Mouse (Mus musculus) limb, embryonic 15.5 days (tissue): ENCODE data around the gene Clock. TPM values are rescaled to one million over a fixed set of nuclear protein-coding genes. Genes with fewer than 3 reads are reported as not detected.

ENCODE experiments used
- ATAC-seq: fragments of 200-750 bp; cut with Nextera tagmentation; 2 replicates; pipeline ENCODE4 v1.8.0; 2017; ENCODE audit warnings: low read depth, moderate TSS enrichment; ENCODE audit not compliant: insufficient number of reproducible peaks, low FRiP score, low TSS enrichment
- H3K27ac ChIP-seq: fragments of 300-500 bp; sonication (generic); 2 replicates; pipeline ENCODE4 v1.5.1; 2015; ENCODE audit warnings: moderate library complexity, mild to moderate bottlenecking, inconsistent platforms
- H3K27me3 ChIP-seq: fragments of 300-500 bp; sonication (generic); 2 replicates; pipeline ENCODE4 v1.6.1; 2015; ENCODE audit warnings: inconsistent platforms
- H3K36me3 ChIP-seq: fragments of 300-500 bp; sonication (generic); 2 replicates; pipeline ENCODE4 v1.6.1; 2015; ENCODE audit warnings: inconsistent platforms
- H3K4me1 ChIP-seq: fragments of 300-500 bp; sonication (generic); 2 replicates; pipeline ENCODE4 v1.6.1; 2015; ENCODE audit warnings: inconsistent platforms
- H3K4me2 ChIP-seq: fragments of 300-500 bp; sonication (generic); 2 replicates; pipeline ENCODE4 v1.6.1; 2015; ENCODE audit warnings: mild to moderate bottlenecking, inconsistent platforms
- H3K4me3 ChIP-seq: fragments of 300-500 bp; sonication (generic); 2 replicates; pipeline ENCODE4 v1.5.1; 2015; ENCODE audit warnings: mild to moderate bottlenecking, inconsistent platforms
- H3K9ac ChIP-seq: fragments of 300-500 bp; sonication (generic); 2 replicates; pipeline ENCODE4 v1.6.1; 2015; ENCODE audit warnings: inconsistent platforms
- H3K9me3 ChIP-seq: fragments of 300-500 bp; sonication (generic); 2 replicates; pipeline ENCODE4 v1.6.1; 2016; ENCODE audit warnings: inconsistent platforms
- WGBS: fragments of 180-500 bp; shearing (Covaris S2); methylation state at CpG from one replicate; pipeline ENCODE4 v1.1.7; 2015; 5-methylcytosine and 5-hydroxymethylcytosine counted together
- polyA plus RNA-seq: library from polyadenylated mRNA; unstranded; fragments of >200 nt; fragmentation: Nextera tagmentation; extraction: Ambion mirVana; gene quantifications from 2 replicates; pipeline ENCODE4 v1.2.1, GENCODE M21; 2015

The Clock gene
- polyA plus RNA-seq, 1 experiment from 2014 or later: 12.1 TPM

- no peak overlapping the region for H3K27ac ChIP-seq
- ATAC-seq: no peak
- H3K4me2 ChIP-seq: no peak overlapping the region
- H3K4me1 ChIP-seq: 0 out of 2 replicates have a peak, but pooled peaks cover 5% of the 10 kb centered on the region
- no peak overlapping the region for H3K4me3 ChIP-seq
- no peaks in the 10 kb centered on the region for H3K27me3 ChIP-seq
- WGBS: 69% methylated on average over 6 of the region's 6 CpGs
- H3K36me3 ChIP-seq: peaks cover 25% of the 10 kb centered on the region
- no peaks in the 10 kb centered on the region for H3K9me3 ChIP-seq
- no peak overlapping the region for H3K9ac ChIP-seq
These were observed 110.1 kb downstream of the Clock start for GRCm38 (mm10) chr5:76194377-76194945.

DNA sequence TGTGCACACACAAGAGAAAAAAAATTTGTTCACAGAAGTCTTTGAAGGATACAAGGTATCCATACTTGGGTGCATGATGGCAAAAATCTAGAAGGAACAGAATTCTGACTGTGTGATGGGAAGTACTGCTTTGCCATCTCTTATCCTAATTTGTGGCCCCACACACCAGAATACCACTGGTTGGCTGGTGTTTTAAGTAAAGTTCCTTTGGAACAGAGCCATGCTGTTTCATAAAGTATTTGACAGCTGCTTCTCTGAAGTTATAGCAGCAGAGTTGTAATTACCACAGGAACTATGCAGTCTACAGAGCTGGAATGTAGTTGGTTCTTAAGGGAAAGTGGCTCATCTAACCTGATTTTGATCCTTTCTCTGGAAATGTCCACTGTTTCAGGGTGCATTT is 111.5 kb downstream of the Clock start:
- H3K27ac ChIP-seq: no peak overlapping the region
- H3K4me1 ChIP-seq: 0 out of 2 replicates have a peak, but pooled peaks cover 10% of the 10 kb centered on the region
- H3K9me3 ChIP-seq: no peaks in the 10 kb centered on the region
- no peak overlapping the region for H3K4me3 ChIP-seq
- no peak overlapping the region for H3K9ac ChIP-seq
- H3K36me3 ChIP-seq: peaks cover 19% of the 10 kb centered on the region
- ATAC-seq: no peak
- H3K4me2 ChIP-seq: no peak overlapping the region
- no peaks in the 10 kb centered on the region for H3K27me3 ChIP-seq

DNA sequence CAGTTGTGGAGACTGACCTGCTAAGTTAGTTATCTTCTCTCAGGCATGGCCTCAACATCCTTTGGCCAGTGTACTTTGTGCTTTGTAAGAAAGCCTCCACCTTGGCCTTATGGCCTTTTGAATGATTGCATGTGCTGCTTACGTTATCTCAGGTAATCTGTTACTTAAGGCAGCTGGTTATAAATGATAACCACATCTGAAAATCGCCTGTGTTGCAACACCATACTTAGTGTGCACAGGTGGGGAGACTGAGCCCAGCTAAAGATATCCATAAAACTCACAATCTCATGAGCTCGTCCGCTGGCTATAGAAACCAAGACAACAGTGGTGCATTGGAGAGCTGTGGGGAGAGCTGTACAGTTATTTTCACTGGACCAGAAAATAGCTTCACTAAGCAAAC is 114.0 kb downstream of the Clock start:
- H3K9ac ChIP-seq: no peak overlapping the region
- H3K36me3 ChIP-seq: peaks cover 18% of the 10 kb centered on the region
- no peaks in the 10 kb centered on the region for H3K27me3 ChIP-seq
- no peak for ATAC-seq
- H3K4me3 ChIP-seq: no peak overlapping the region
- H3K4me1 ChIP-seq: peaks cover 19% of the 10 kb centered on the region
- no peaks in the 10 kb centered on the region for H3K9me3 ChIP-seq
- H3K4me2 ChIP-seq: no peak overlapping the region
- H3K27ac ChIP-seq: no peak overlapping the region
- 86% methylated on average over 4 of the region's 4 CpGs for WGBS

GRCm38 (mm10) chr5:76187885-76188284 is 116.7 kb downstream of the Clock start:
- 80% methylated on average over 5 of the region's 5 CpGs for WGBS
- H3K9me3 ChIP-seq: no peaks in the 10 kb centered on the region
- no peaks in the 10 kb centered on the region for H3K27me3 ChIP-seq
- ATAC-seq: no peak
- no peak overlapping the region for H3K27ac ChIP-seq
- 0 out of 2 replicates have a peak, but pooled peaks cover 12% of the 10 kb centered on the region for H3K36me3 ChIP-seq
- H3K4me1 ChIP-seq: peaks cover 31% of the 10 kb centered on the region
- H3K4me3 ChIP-seq: no peak overlapping the region
- H3K4me2 ChIP-seq: no peak overlapping the region
- no peak overlapping the region for H3K9ac ChIP-seq

GRCm38 (mm10) chr5:76184286-76185080 is 120.1 kb downstream of the Clock start:
- peak; percentile 75 for ATAC-seq
- Histone ChIP-seq H3K27me3 (no peaks in the 10 kb centered on the region), H3K27ac (peak overlapping the region; percentile 98), H3K4me2 (peak overlapping the region; percentile 64), H3K4me1 (peaks cover 32% of the 10 kb centered on the region), H3K9ac (peak overlapping the region; percentile 98), H3K36me3 (0 out of 2 replicates have a peak, but pooled peaks cover 5% of the 10 kb centered on the region), H3K9me3 (no peaks in the 10 kb centered on the region), H3K4me3 (peak overlapping the region; percentile 98)
- 3% methylated on average over 38 of the region's 38 CpGs for WGBS

DNA sequence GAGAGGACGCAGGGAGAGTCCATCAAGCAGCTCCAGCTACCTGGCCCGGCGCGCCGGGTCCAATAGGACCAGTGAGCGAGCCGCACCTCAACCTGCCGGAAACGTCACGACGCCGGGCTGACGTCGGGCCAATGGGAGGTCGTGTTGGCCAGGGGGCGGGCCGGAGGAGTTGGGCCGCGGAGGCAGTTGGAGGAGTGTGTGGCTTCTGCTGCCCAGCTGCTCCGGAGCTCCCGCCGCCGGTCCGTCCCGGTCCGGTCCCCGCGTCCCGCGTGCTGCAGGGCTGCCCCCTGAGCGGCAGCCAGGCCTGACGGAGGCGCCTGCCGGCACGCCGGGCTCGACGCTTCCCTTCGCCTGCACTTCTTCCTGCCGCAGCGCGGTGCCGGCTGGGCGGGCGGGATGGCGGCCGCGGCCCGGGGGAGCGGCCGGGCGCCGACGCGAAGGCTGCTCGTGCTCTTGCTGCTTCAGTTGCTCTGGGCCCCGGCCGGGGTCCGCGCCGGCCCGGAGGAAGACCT is 120.8 kb downstream of the Clock start, which contains the start of gene Tmem165:
TSS of gene Tmem165 (plus strand) at position 131 of the 512 bp plus-strand sequence.
- H3K4me3 ChIP-seq: peak within 1 kb of the TSS; percentile 98
- peak within 1 kb of the TSS; percentile 98 for H3K9ac ChIP-seq
- H3K27me3 ChIP-seq: no peaks in the 10 kb centered on the region
- under 1% methylated on average over 54 of the region's 62 CpGs for WGBS
- no peaks in the 10 kb centered on the region for H3K9me3 ChIP-seq
- H3K4me2 ChIP-seq: peak within 1 kb of the TSS; percentile 64
- peak within 1 kb of the TSS; percentile 98 for H3K27ac ChIP-seq
- peak; percentile 93 for ATAC-seq
- H3K36me3 ChIP-seq: 0 out of 2 replicates have a peak, but pooled peaks cover 5% of the 10 kb centered on the region
- peaks cover 27% of the 10 kb centered on the region for H3K4me1 ChIP-seq

GRCm38 (mm10) chr5:76183043-76183749 is 121.4 kb downstream of the Clock start:
- H3K4me2 ChIP-seq: peak overlapping the region; percentile 64
- H3K9ac ChIP-seq: no peak overlapping the region
- peak; percentile 44 for ATAC-seq
- peak overlapping the region; percentile 98 for H3K4me3 ChIP-seq
- H3K36me3 ChIP-seq: 0 out of 2 replicates have a peak, but pooled peaks cover 5% of the 10 kb centered on the region
- no peaks in the 10 kb centered on the region for H3K27me3 ChIP-seq
- peaks cover 27% of the 10 kb centered on the region for H3K4me1 ChIP-seq
- WGBS: 36% methylated on average over 17 of the region's 17 CpGs
- peak overlapping the region; percentile 98 for H3K27ac ChIP-seq
- H3K9me3 ChIP-seq: no peaks in the 10 kb centered on the region

DNA sequence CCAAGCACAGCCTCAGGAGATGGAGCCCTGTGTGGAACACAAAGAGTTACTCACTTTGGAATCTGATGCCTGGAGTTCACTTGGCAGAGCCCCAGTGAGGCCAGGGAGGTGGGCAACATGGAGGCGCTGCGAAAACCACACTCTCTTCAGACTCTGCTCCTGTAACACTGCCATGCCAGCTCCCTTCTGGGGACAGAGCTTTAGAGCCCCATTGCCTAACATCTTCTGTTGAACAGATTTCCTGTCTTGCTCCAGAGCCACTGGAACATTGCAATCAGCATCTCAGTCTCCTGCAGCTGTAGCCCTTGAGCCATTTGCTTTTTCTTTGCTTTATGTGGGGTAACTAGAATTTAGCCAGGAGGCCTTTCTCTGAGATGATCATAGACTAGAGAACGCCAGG is 122.3 kb downstream of the Clock start:
- 38% methylated on average over 3 of the region's 3 CpGs for WGBS
- ATAC-seq: no peak
- no peak overlapping the region for H3K4me3 ChIP-seq
- no peak overlapping the region for H3K9ac ChIP-seq
- H3K4me2 ChIP-seq: no peak overlapping the region
- no peak overlapping the region; the same call in 1 of the 2 replicates for H3K27ac ChIP-seq
- H3K27me3 ChIP-seq: no peaks in the 10 kb centered on the region
- peaks cover 27% of the 10 kb centered on the region for H3K4me1 ChIP-seq
- H3K9me3 ChIP-seq: no peaks in the 10 kb centered on the region
- H3K36me3 ChIP-seq: 0 out of 2 replicates have a peak, but pooled peaks cover 5% of the 10 kb centered on the region

GRCm38 (mm10) chr5:76179791-76180190 is 124.8 kb downstream of the Clock start:
- Histone ChIP-seq H3K27me3 (no peaks in the 10 kb centered on the region), H3K9ac (no peak overlapping the region), H3K9me3 (no peaks in the 10 kb centered on the region), H3K4me3 (no peak overlapping the region), H3K4me1 (peaks cover 17% of the 10 kb centered on the region), H3K4me2 (no peak overlapping the region), H3K36me3 (no peaks in the 10 kb centered on the region), H3K27ac (no peak overlapping the region)
- ATAC-seq: no peak
- WGBS: 79% methylated on average over 5 of the region's 5 CpGs

- Histone ChIP-seq H3K36me3 (no peaks in the 10 kb centered on the region), H3K4me1 (peaks cover 17% of the 10 kb centered on the region), H3K4me3 (no peak overlapping the region), H3K27me3 (no peaks in the 10 kb centered on the region), H3K27ac (no peak overlapping the region), H3K9ac (no peak overlapping the region), H3K9me3 (no peaks in the 10 kb centered on the region), H3K4me2 (no peak overlapping the region)
- ATAC-seq: no peak
- 93% methylated on average over 5 of the region's 5 CpGs for WGBS
These were observed 125.4 kb downstream of the Clock start for GRCm38 (mm10) chr5:76179171-76179570.

DNA sequence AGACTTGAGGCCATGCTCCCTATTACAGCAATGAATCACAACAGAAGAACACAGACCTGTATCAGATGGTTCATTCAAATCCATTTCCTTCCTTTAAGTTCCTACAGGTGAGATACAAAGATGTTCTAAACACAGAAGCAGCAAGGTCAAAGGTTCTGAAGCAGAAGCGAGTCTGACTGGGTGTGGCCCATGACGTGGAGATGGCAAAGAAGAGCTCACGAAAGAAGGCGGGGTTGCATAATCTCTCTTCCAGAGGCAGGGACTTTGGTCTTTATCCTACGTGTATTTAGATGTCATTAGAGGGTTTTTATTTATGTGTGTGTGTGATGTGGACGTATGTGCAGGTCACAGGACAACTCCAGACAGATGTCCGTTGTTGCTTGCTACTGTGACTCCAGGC is 126.9 kb downstream of the Clock start:
- H3K4me3 ChIP-seq: no peak overlapping the region
- H3K4me2 ChIP-seq: no peak overlapping the region
- H3K9ac ChIP-seq: no peak overlapping the region
- 74% methylated on average over 7 of the region's 7 CpGs for WGBS
- H3K27ac ChIP-seq: no peak overlapping the region
- no peak for ATAC-seq
- peaks cover 11% of the 10 kb centered on the region for H3K4me1 ChIP-seq
- no peaks in the 10 kb centered on the region for H3K27me3 ChIP-seq
- H3K9me3 ChIP-seq: no peaks in the 10 kb centered on the region
- H3K36me3 ChIP-seq: no peaks in the 10 kb centered on the region
